Mouse (Mus musculus) neural tube, embryonic 15.5 days (tissue): ENCODE measurements at regions not wholly inside any gene's neighbourhood (a gene's known extent, or its start where the extent isn't known, plus 50 kb on each side); places are given as distances from the start of the nearest gene placed in this dataset.

Experiments
- ATAC-seq: fragments of 200-750 bp; cut with Nextera tagmentation; 2 replicates; pipeline ENCODE4 v1.8.0; 2017; ENCODE audit warnings: mild to moderate bottlenecking, moderate TSS enrichment, moderate library complexity; ENCODE audit not compliant: low FRiP score
- H3K27ac ChIP-seq: fragments of 300-500 bp; sonication (generic); replicated peaks from 2 replicates; pipeline ENCODE4 v1.5.1; 2015; ENCODE audit warnings: mild to moderate bottlenecking, inconsistent platforms
- H3K27me3 ChIP-seq: fragments of 300-500 bp; sonication (generic); replicated peaks from 2 replicates; pipeline ENCODE4 v1.6.1; 2015; ENCODE audit warnings: inconsistent platforms
- H3K36me3 ChIP-seq: fragments of 300-500 bp; sonication (generic); 2 replicates; pipeline ENCODE4 v1.6.1; 2015; ENCODE audit warnings: inconsistent platforms
- H3K4me1 ChIP-seq: fragments of 300-500 bp; sonication (generic); 2 replicates; pipeline ENCODE4 v1.6.1; 2015; ENCODE audit warnings: inconsistent platforms
- H3K4me2 ChIP-seq: fragments of 300-500 bp; sonication (generic); 2 replicates; pipeline ENCODE4 v1.6.1; 2015; ENCODE audit warnings: inconsistent platforms, mild to moderate bottlenecking, moderate library complexity
- H3K4me3 ChIP-seq: fragments of 300-500 bp; sonication (generic); replicated peaks from 2 replicates; pipeline ENCODE4 v1.5.1; 2015; ENCODE audit warnings: mild to moderate bottlenecking, inconsistent platforms
- H3K9ac ChIP-seq: fragments of 300-500 bp; sonication (generic); replicated peaks from 2 replicates; pipeline ENCODE4 v1.6.1; 2015; ENCODE audit warnings: mild to moderate bottlenecking, inconsistent platforms
- H3K9me3 ChIP-seq: fragments of 300-500 bp; sonication (generic); replicated peaks from 2 replicates; pipeline ENCODE4 v1.6.1; 2016; ENCODE audit warnings: inconsistent platforms
- WGBS: fragments of 180-500 bp; shearing (Covaris S2); methylation state at CpG from one replicate; pipeline ENCODE4 v1.1.7; 2015; ENCODE audit warnings: mixed read lengths; 5-methylcytosine and 5-hydroxymethylcytosine counted together

DNA sequence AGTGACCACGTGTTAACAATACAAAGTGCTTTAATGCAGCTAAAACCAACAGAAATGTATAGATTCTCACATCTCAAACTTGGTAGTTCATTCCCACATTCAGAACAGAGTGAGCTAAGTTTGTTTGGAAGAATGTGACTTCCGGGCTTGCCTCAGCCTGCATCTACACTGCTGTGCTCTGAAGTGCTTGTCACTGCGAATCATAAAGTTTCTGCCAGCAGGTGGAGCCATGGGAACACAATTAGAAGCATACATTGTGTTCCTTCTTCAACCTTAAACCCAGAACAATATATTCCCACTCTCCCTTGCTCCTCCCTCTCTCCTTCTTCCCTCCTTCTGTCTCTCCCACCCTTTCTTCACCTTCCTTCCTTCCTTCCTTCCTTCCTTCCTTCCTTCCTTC lies 128.5 kb upstream of the P3h2 start:
- WGBS: 9% methylated on average over 3 of the region's 3 CpGs

DNA sequence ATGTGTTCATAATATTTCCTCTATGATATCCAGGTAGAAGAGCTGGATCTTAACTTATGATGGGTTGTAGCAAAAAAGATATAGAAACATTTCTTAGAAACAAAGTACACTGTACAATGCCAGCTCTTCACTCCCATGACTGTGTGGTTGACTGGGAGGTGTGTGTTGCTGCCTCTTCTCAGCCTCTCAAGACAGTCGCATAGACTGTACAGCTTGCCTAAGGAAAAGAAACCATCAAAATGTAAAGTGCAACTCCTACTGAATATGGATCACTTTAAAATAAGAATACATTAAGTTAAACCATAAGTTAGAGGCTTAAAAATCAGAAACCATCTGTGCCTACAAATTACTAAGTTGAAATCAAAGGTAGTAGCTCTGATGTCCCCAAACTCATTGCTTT lies 125.5 kb upstream of the P3h2 start:
- Histone ChIP-seq H3K9me3 (no peaks in the 10 kb centered on the region), H3K4me2 (no peak overlapping the region), H3K27ac (no peak overlapping the region), H3K9ac (no peak overlapping the region), H3K27me3 (no peaks in the 10 kb centered on the region), H3K4me1 (no peaks in the 10 kb centered on the region), H3K4me3 (no peak overlapping the region), H3K36me3 (no peaks in the 10 kb centered on the region)
- ATAC-seq: no peak
- WGBS: 94% methylated on average over 1 of the region's 1 CpGs

More for the DNA sequence above, 128.5 kb upstream of the P3h2 start:
- H3K9me3 ChIP-seq: no peaks in the 10 kb centered on the region
- no peak overlapping the region for H3K4me3 ChIP-seq
- H3K27me3 ChIP-seq: no peaks in the 10 kb centered on the region
- H3K4me2 ChIP-seq: no peak overlapping the region
- no peak overlapping the region for H3K9ac ChIP-seq
- H3K4me1 ChIP-seq: no peaks in the 10 kb centered on the region
- H3K27ac ChIP-seq: no peak overlapping the region
- no peaks in the 10 kb centered on the region for H3K36me3 ChIP-seq
- ATAC-seq: peak; percentile 90

DNA sequence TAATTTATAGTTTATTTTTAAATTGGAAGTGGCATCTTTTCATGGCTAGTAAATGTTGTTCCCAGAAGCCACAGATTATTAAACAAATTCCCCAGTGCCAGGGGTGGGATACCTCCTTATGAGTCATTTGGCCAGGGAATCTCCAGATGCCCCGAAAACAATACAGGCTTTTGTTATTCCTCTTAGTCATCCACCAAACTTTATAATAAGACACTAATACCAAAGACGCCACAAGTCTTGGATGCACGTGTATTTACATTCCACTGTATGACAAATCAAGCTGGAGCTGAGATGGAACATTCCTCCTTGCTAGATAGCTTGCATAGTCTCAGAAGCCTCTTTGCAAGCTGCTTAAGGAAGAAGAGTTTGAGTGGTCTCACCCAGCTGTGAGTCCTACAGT lies 105.8 kb upstream of the P3h2 start:
- no peaks in the 10 kb centered on the region for H3K27me3 ChIP-seq
- H3K4me3 ChIP-seq: no peak overlapping the region
- H3K9ac ChIP-seq: no peak overlapping the region
- H3K27ac ChIP-seq: no peak overlapping the region
- H3K4me1 ChIP-seq: no peaks in the 10 kb centered on the region
- ATAC-seq: no peak
- H3K36me3 ChIP-seq: no peaks in the 10 kb centered on the region
- H3K4me2 ChIP-seq: no peak overlapping the region
- H3K9me3 ChIP-seq: no peaks in the 10 kb centered on the region
- WGBS: 88% methylated on average over 3 of the region's 3 CpGs

- 18% methylated on average over 4 of the region's 4 CpGs for WGBS
- H3K4me3 ChIP-seq: no peak overlapping the region
- H3K4me1 ChIP-seq: no peaks in the 10 kb centered on the region
Observed at GRCm38 (mm10) chr16:26199125-26199524, 93.5 kb upstream of the P3h2 start.

DNA sequence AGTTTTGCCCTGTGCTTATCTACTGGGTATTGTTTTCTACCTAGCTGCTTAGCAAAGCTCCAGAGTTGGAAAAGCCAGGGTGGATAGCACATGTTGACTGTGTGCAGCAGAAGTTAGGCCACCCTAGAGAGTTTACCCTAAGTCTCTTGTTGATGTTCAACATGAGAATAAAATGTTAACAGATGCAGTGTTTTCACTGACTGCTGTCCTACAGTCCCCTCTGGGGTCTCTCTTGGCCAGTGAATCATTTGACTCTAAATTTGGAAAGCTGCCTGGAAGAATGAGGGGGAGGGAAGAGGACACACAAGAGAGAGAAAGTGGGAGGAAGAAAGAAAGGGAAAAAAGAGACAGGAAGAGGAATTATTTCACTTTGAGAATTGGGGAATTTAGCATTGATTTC lies 90.8 kb upstream of the P3h2 start:
- Histone ChIP-seq H3K4me2 (no peak overlapping the region), H3K4me1 (no peaks in the 10 kb centered on the region), H3K4me3 (no peak overlapping the region), H3K9me3 (no peaks in the 10 kb centered on the region), H3K9ac (no peak overlapping the region), H3K36me3 (no peaks in the 10 kb centered on the region), H3K27me3 (no peaks in the 10 kb centered on the region), H3K27ac (no peak overlapping the region)
- ATAC-seq: no peak

More at GRCm38 (mm10) chr16:26199125-26199524, 93.5 kb upstream of the P3h2 start:
- Histone ChIP-seq H3K4me2 (no peak overlapping the region), H3K27me3 (no peaks in the 10 kb centered on the region), H3K9ac (no peak overlapping the region), H3K27ac (no peak overlapping the region), H3K36me3 (no peaks in the 10 kb centered on the region), H3K9me3 (no peaks in the 10 kb centered on the region)
- no peak for ATAC-seq

DNA sequence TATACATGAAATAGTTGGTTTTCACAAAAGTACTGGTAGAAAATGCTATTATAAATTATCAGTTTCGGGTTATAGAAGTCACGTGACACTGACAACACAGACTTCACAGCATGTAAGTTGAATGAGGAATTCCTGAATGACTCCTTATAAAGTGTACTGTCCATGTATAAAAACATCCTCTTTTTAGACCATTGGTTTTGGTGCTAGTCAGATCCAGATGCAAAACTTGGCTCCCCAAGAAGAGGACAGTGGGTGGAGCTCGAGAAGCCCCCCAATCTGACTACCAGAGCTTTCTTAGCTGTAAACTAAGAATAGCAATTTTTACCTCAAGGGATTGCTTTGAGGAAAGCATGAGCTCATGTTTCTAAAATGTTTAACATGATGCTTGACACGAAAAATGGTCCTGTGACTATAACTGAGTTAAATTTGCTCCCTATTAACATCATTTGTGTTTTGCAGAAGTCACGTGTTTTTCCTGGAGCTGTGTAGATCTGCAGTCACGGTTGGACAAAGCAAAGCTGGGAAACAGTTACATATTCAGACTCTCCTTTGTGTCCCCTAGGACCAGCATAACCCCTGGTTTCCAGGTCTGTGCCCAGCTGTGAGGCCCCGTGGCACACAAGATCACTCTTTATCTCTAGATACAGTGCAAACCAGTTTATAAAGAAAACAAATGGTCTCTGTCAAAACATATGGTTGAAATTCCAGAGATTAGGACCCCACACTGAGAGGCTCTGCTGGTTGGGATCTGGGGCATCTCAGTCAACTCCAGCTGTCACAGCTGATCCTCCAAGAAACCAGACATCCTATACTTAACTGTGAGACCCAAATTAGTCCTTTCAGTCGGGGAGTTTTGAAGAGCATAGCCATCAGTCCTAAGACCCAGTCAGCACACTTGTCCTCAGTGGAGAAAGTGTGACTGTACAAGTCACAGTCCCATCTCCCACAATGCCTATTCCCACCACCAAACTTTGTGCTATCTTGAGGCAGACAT lies 80.0 kb upstream of the P3h2 start:
- H3K4me1 ChIP-seq: no peaks in the 10 kb centered on the region
- ATAC-seq: no peak
- H3K27ac ChIP-seq: no peak overlapping the region
- no peaks in the 10 kb centered on the region for H3K36me3 ChIP-seq
- H3K4me2 ChIP-seq: no peak overlapping the region
- H3K9ac ChIP-seq: no peak overlapping the region
- H3K4me3 ChIP-seq: no peak overlapping the region
- WGBS: 71% methylated on average over 8 of the region's 8 CpGs
- H3K27me3 ChIP-seq: no peaks in the 10 kb centered on the region
- no peaks in the 10 kb centered on the region for H3K9me3 ChIP-seq

- 69% methylated on average over 6 of the region's 6 CpGs for WGBS
- Histone ChIP-seq H3K27me3 (no peaks in the 10 kb centered on the region), H3K4me3 (no peak overlapping the region), H3K36me3 (no peaks in the 10 kb centered on the region), H3K9ac (no peak overlapping the region), H3K27ac (no peak overlapping the region), H3K4me2 (no peak overlapping the region), H3K9me3 (no peaks in the 10 kb centered on the region), H3K4me1 (no peaks in the 10 kb centered on the region)
- ATAC-seq: no peak
Observed at GRCm38 (mm10) chr16:26184647-26185262, 79.2 kb upstream of the P3h2 start.

GRCm38 (mm10) chr16:26183530-26183929 lies 77.9 kb upstream of the P3h2 start:
- Histone ChIP-seq H3K36me3 (no peaks in the 10 kb centered on the region), H3K27me3 (no peaks in the 10 kb centered on the region), H3K27ac (no peak overlapping the region), H3K9ac (no peak overlapping the region), H3K4me3 (no peak overlapping the region), H3K9me3 (no peaks in the 10 kb centered on the region), H3K4me2 (no peak overlapping the region), H3K4me1 (no peaks in the 10 kb centered on the region)
- ATAC-seq: no peak

DNA sequence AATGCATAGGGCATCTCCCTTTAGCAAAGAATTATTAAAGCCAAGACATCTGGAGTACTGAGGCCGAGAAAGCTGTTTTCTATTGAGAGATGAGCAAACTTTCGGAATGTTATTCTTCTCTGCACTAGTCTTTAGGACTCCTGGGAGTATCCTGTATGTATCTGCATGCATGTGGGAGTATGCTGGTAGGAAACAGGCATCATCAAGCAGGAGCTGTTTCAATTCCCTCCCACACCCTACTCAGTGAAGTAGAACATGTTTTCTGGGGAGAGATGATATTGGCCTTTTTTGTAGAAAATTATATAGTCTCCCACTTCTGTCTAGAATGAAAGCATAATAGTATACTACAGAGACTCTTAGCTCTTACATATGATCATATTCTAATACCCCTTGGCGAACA lies 76.1 kb upstream of the P3h2 start:
- Histone ChIP-seq H3K9me3 (no peaks in the 10 kb centered on the region), H3K4me2 (no peak overlapping the region), H3K27me3 (no peaks in the 10 kb centered on the region), H3K4me3 (no peak overlapping the region), H3K4me1 (no peaks in the 10 kb centered on the region), H3K27ac (no peak overlapping the region), H3K36me3 (no peaks in the 10 kb centered on the region), H3K9ac (no peak overlapping the region)
- no peak for ATAC-seq
- 81% methylated on average over 3 of the region's 3 CpGs for WGBS

GRCm38 (mm10) chr16:26171441-26171840 lies 65.9 kb upstream of the P3h2 start:
- 55% methylated on average over 3 of the region's 3 CpGs for WGBS
- H3K9ac ChIP-seq: no peak overlapping the region
- no peaks in the 10 kb centered on the region for H3K9me3 ChIP-seq
- no peaks in the 10 kb centered on the region for H3K4me1 ChIP-seq
- no peak for ATAC-seq
- no peak overlapping the region for H3K4me3 ChIP-seq
- H3K27me3 ChIP-seq: no peaks in the 10 kb centered on the region
- H3K27ac ChIP-seq: no peak overlapping the region
- H3K36me3 ChIP-seq: no peaks in the 10 kb centered on the region
- no peak overlapping the region for H3K4me2 ChIP-seq

DNA sequence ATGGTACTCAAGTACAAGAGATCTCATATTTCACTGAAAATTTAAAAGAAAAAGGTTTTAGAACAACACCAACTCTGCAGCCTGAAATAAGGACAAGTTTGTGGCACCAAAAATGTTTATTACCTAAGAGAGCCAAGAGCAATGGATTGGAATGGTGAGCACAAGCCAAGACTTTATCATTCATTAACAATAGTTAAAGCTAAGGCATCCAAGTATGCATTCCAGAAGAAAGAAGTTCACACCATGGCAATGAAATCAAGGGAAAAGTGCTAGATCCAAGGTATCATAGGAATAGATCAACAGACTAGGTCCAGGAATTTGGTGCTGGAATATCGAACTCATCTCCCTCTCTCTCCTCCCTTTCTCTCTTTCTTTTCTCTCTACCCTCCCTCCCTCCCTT lies 63.8 kb upstream of the P3h2 start:
- Histone ChIP-seq H3K36me3 (no peaks in the 10 kb centered on the region), H3K4me1 (no peaks in the 10 kb centered on the region), H3K27me3 (no peaks in the 10 kb centered on the region), H3K27ac (no peak overlapping the region), H3K4me3 (no peak overlapping the region), H3K9ac (no peak overlapping the region), H3K4me2 (no peak overlapping the region), H3K9me3 (no peaks in the 10 kb centered on the region)
- no peak for ATAC-seq
- WGBS: 96% methylated on average over 1 of the region's 1 CpGs

GRCm38 (mm10) chr16:26168216-26168615 lies 62.6 kb upstream of the P3h2 start:
- H3K27ac ChIP-seq: no peak overlapping the region
- no peak overlapping the region for H3K4me3 ChIP-seq
- no peak overlapping the region for H3K9ac ChIP-seq
- H3K36me3 ChIP-seq: no peaks in the 10 kb centered on the region
- no peaks in the 10 kb centered on the region for H3K9me3 ChIP-seq
- H3K4me2 ChIP-seq: no peak overlapping the region
- 96% methylated on average over 2 of the region's 2 CpGs for WGBS
- no peak for ATAC-seq
- H3K4me1 ChIP-seq: no peaks in the 10 kb centered on the region
- no peaks in the 10 kb centered on the region for H3K27me3 ChIP-seq
